27 mouse cellular contexts compared by ENCODE assay signal in genomic region chr12:53012336-53012735, GRCm38 (mm10).
DNase-seq lines count a peak whose midpoint lies in the region; ATAC-seq and TF ChIP-seq lines count a peak whose summit lies in the region.
"Had no signal": no experiment of that assay in that cellular context is flagged by ENCODE, and none has a peak within 500 bp of the region (broad histone marks: within the 10 kb centered on the region; RNA-seq: fewer than 3 reads in every experiment).

No protein-coding gene starts in this region.

- no peaks in the 10 kb centered on the region for H3K4me1 ChIP-seq in kidney, adult 2 months (ENCODE audit: control insufficient read depth, insufficient read depth, low read length)
- peaks cover 7% of the 10 kb centered on the region for H3K4me1 ChIP-seq in midbrain, embryonic 10.5 days
- H3K4me1 ChIP-seq in midbrain, embryonic 11.5 days (ENCODE audit: control insufficient read depth, insufficient read depth, low read length) = peaks cover 5% of the 10 kb centered on the region; the same call in 1 of the 2 replicates
- H3K4me1 ChIP-seq: limb, embryonic 15.5 days; lung, embryonic 15.5 days; midbrain, embryonic 12.5 days had no signal

- no peak for ATAC-seq in midbrain, embryonic 11.5 days (ENCODE audit: low FRiP score)
- ATAC-seq: activated CD4-positive, CD25-positive, alpha-beta regulatory T cell, adult 4 months; inflammation-experienced regulatory T-cells, adult 6 months had no signal

- H3K27me3 ChIP-seq in kidney, adult 2 months (replicated peaks; ENCODE audit: control insufficient read depth, insufficient read depth, low read length) = no peaks in the 10 kb centered on the region
- H3K27me3 ChIP-seq in midbrain, embryonic 10.5 days (ENCODE audit: low read depth, poor library complexity, severe bottlenecking) = no peaks in the 10 kb centered on the region
- no peaks in the 10 kb centered on the region for H3K27me3 ChIP-seq in midbrain, embryonic 11.5 days (ENCODE audit: control insufficient read depth, insufficient read depth, low read length)
- H3K27me3 ChIP-seq: CH12.LX; forebrain, embryonic 12.5 days; limb, embryonic 15.5 days; lung, embryonic 15.5 days; midbrain, embryonic 12.5 days had no signal

- no peak for TF ChIP-seq POLR2A in kidney, adult 2 months (IDR thresholded peaks at IDR 0.05; ENCODE audit: low read depth, low read length)

- no peak overlapping the region for H3K27ac ChIP-seq in kidney, adult 2 months (ENCODE audit: insufficient read depth, low read depth, low read length)
- peak overlapping the region; percentile 17; the same call in 1 of the 2 replicates for H3K27ac ChIP-seq in midbrain, embryonic 10.5 days (replicated peaks)
- H3K27ac ChIP-seq in midbrain, embryonic 11.5 days (ENCODE audit: low read depth, low read length) = no peak overlapping the region
- H3K27ac ChIP-seq: forebrain, embryonic 12.5 days; limb, embryonic 15.5 days; liver, embryonic 14.5 days; lung, embryonic 15.5 days; macrophage; midbrain, embryonic 12.5 days had no signal

- no peak overlapping the region for H3K9ac ChIP-seq in midbrain, embryonic 11.5 days (ENCODE audit: low read length)
- H3K9ac ChIP-seq: forebrain, embryonic 12.5 days; limb, embryonic 15.5 days; liver, embryonic 14.5 days; lung, embryonic 15.5 days; midbrain, embryonic 12.5 days had no signal

- no peaks in the 10 kb centered on the region for H3K9me3 ChIP-seq in midbrain, embryonic 10.5 days (replicated peaks)
- H3K9me3 ChIP-seq in midbrain, embryonic 11.5 days (ENCODE audit: control insufficient read depth, low read length) = no peaks in the 10 kb centered on the region
- H3K9me3 ChIP-seq: forebrain, embryonic 12.5 days; limb, embryonic 15.5 days; lung, embryonic 15.5 days; midbrain, embryonic 12.5 days had no signal

- DNase-seq in kidney, adult 2 months = peak; percentile 6
- DNase-seq in kidney, adult 8-10 months = no peak
- no peak for DNase-seq in midbrain, embryonic 10.5 days (ENCODE audit: low spot score)
- DNase-seq in midbrain, embryonic 11.5 days (ENCODE audit: low spot score, missing footprints) = no peak
- DNase-seq in embryo, embryonic 10 days (ENCODE audit: low spot score) = peak; percentile 55
- peak; percentile 63 for DNase-seq in mesoderm, embryonic 11.5 days (ENCODE audit: low read depth, low spot score)
- DNase-seq in ovary, postnatal 36 days (ENCODE audit: low spot score) = no peak
- DNase-seq in frontal cortex, adult 2 months (ENCODE audit: extremely low spot score in 1 of 2, low spot score in 1 of 2) = no peak
- DNase-seq: adrenal gland, postnatal 10 days; B cell, adult 2 months; cerebellum, adult 2 months; cerebellum, postnatal 25 days; gastrocnemius, postnatal 10 days; heart, adult 11 months; layer of hippocampus, adult 9-11 months; right cerebral cortex, postnatal 25 days; spleen, adult 18-20 months had no signal

- no peak for TF ChIP-seq CTCF in kidney, adult 2 months (conservative IDR thresholded peaks at IDR 0.05; ENCODE audit: insufficient read depth, insufficient read length, low read depth, low read length)

- WGBS in kidney, adult 2 months = 10% methylated on average over 3 of the region's 3 CpGs
- 45% methylated on average over 3 of the region's 3 CpGs for WGBS in midbrain, embryonic 10.5 days
- 28% methylated on average over 3 of the region's 3 CpGs for WGBS in midbrain, embryonic 11.5 days

- H3K4me3 ChIP-seq in kidney, adult 2 months (ENCODE audit: insufficient read depth, low read depth, low read length) = no peak overlapping the region
- H3K4me3 ChIP-seq in midbrain, embryonic 10.5 days = no peak overlapping the region
- H3K4me3 ChIP-seq in midbrain, embryonic 11.5 days (ENCODE audit: low read depth, low read length) = no peak overlapping the region
- H3K4me3 ChIP-seq: forebrain, embryonic 12.5 days; limb, embryonic 15.5 days; lung, embryonic 15.5 days; midbrain, embryonic 12.5 days had no signal

- H3K36me3 ChIP-seq in kidney, adult 2 months (ENCODE audit: control insufficient read depth, insufficient read depth, low read length) = no peaks in the 10 kb centered on the region
- no peaks in the 10 kb centered on the region for H3K36me3 ChIP-seq in midbrain, embryonic 10.5 days
- H3K36me3 ChIP-seq in midbrain, embryonic 11.5 days (ENCODE audit: control insufficient read depth, insufficient read depth, low read length) = no peaks in the 10 kb centered on the region
- H3K36me3 ChIP-seq: forebrain, embryonic 12.5 days; limb, embryonic 15.5 days; lung, embryonic 15.5 days had no signal

- no peak overlapping the region for H3K4me2 ChIP-seq in midbrain, embryonic 11.5 days
- H3K4me2 ChIP-seq: forebrain, embryonic 12.5 days; heart, embryonic 11.5 days; limb, embryonic 15.5 days; lung, embryonic 15.5 days; midbrain, embryonic 12.5 days had no signal

Comparison
In these comparisons a context has a peak if more than half of its experiments do, and no peak if none do; other contexts are left out.
1. DNase-seq: peak in kidney, adult 2 months (single experiment), embryo, embryonic 10 days (single experiment) and mesoderm, embryonic 11.5 days (single experiment); none in kidney, adult 8-10 months (0 of 2), midbrain, embryonic 10.5 days (single experiment), midbrain, embryonic 11.5 days (single experiment), ovary, postnatal 36 days (single experiment) and frontal cortex, adult 2 months (0 of 2).